Mouse (Mus musculus) layer of hippocampus, postnatal 25 days (tissue): ENCODE measurements around the gene Znhit2. TPM values are rescaled to one million over a fixed set of nuclear protein-coding genes. Genes with fewer than 3 reads are reported as not detected.

Source experiments
- microRNA-seq, 2 experiments: library from miRNA; unstranded; fragments of <30 nt; microRNA quantifications; one replicate each; pipeline ENCODE4 v1.2.0; 2021
- total RNA-seq, 2 experiments: library from RNA; stranded (reverse); gene quantifications; 2 replicates each; pipeline ENCODE4 v1.2.3; 2021

Gene Znhit2
- total RNA-seq, 2 experiments from 2014 or later = 38.0 to 41.5 TPM

Small RNAs within 50 kb of the gene (microRNA-seq; reads per million reads assigned to microRNA genes)
- 3.9 to 4.4 reads per million in 2 experiments for gene Mir6988

Other genes with a start within 250 kb of the Znhit2 start
- gene Frmd8, start 185.9 kb upstream of the Znhit2 start, total RNA-seq = 10 to 100 TPM; 15.6 to 15.8 TPM
- gene Slc25a45, start 183.4 kb upstream of the Znhit2 start, total RNA-seq = 1 to 10 TPM; 3.1 to 3.4 TPM
- gene Tigd3, start 167.0 kb upstream of the Znhit2 start, total RNA-seq = 1 to 10 TPM; 3.4 TPM
- gene Dpf2, start 148.2 kb upstream of the Znhit2 start, total RNA-seq = 10 to 100 TPM; 82.5 to 95.6 TPM
- gene Cdc42ep2, start 136.4 kb upstream of the Znhit2 start, total RNA-seq = 1 to 10 TPM; 6.3 to 6.4 TPM
- gene Pola2, start 97.0 kb upstream of the Znhit2 start, total RNA-seq = 1 to 10 TPM; 5.4 to 6.5 TPM
- gene Slc22a20, start 75.0 kb upstream of the Znhit2 start, total RNA-seq = not detected
- gene Capn1, start 45.3 kb upstream of the Znhit2 start, total RNA-seq = 10 to 100 TPM; 20.5 to 21.9 TPM
- 10 to 100 TPM; 41.8 to 45.7 TPM for gene Syvn1, start 14.6 kb upstream of the Znhit2 start, total RNA-seq
- 10 to 100 TPM; 43.1 to 47.4 TPM for gene Mrpl49, start 3.4 kb upstream of the Znhit2 start, total RNA-seq
- 100 to 1,000 TPM; 588 to 687 TPM for gene Fau, start 3.3 kb upstream of the Znhit2 start, total RNA-seq
- 10 to 100 TPM; 27.8 to 28.8 TPM for gene Tm7sf2, start 7.2 kb downstream of the Znhit2 start, total RNA-seq
- gene Vps51, start 16.0 kb downstream of the Znhit2 start, total RNA-seq = 10 to 100 TPM; 83.7 to 96.3 TPM
- gene Tmem262, start 18.8 kb downstream of the Znhit2 start, total RNA-seq = not detected
- not detected for gene Gm28374, start 21.1 kb downstream of the Znhit2 start, total RNA-seq
- 10 to 100 TPM; 37.1 to 44.2 TPM for gene Zfpl1, start 23.8 kb downstream of the Znhit2 start, total RNA-seq
- under 1 TPM in 1 of 2 experiments, not detected in 1; 0.37 TPM for gene Cdca5, start 23.8 kb downstream of the Znhit2 start, total RNA-seq
- gene AC131692.1, start 33.2 kb downstream of the Znhit2 start, total RNA-seq = not detected
- gene Naaladl1, start 44.6 kb downstream of the Znhit2 start, total RNA-seq = not detected
- 10 to 100 TPM; 15.5 to 17.9 TPM for gene Sac3d1, start 57.5 kb downstream of the Znhit2 start, total RNA-seq
- gene Snx15, start 67.1 kb downstream of the Znhit2 start, total RNA-seq = 10 to 100 TPM; 36.7 to 40.7 TPM
- under 1 TPM; 0.45 to 0.69 TPM for gene Batf2, start 79.8 kb downstream of the Znhit2 start, total RNA-seq
- 10 to 100 TPM; 75.5 to 76.1 TPM for gene Arl2, start 80.4 kb downstream of the Znhit2 start, total RNA-seq
- not detected for gene Majin, start 123.2 kb downstream of the Znhit2 start, total RNA-seq
- not detected for gene Gpha2, start 165.2 kb downstream of the Znhit2 start, total RNA-seq
- gene Ppp2r5b, start 174.7 kb downstream of the Znhit2 start, total RNA-seq = 100 to 1,000 TPM; 137 to 146 TPM
- 10 to 100 TPM; 31.1 to 38.3 TPM for gene Atg2a, start 180.5 kb downstream of the Znhit2 start, total RNA-seq
- gene Ehd1, start 215.5 kb downstream of the Znhit2 start, total RNA-seq = 10 to 100 TPM; 84.9 to 88.6 TPM
- 1 to 10 TPM; 3.9 to 4.6 TPM for gene Cdc42bpg, start 245.3 kb downstream of the Znhit2 start, total RNA-seq